Mouse (Mus musculus): ENCODE data around the gene Capns1. TPM values are rescaled to one million over a fixed set of nuclear protein-coding genes. Genes with fewer than 3 reads are reported as not detected.

Gene Capns1
- polyA plus RNA-seq, 1 experiment: 622 TPM

DNA sequence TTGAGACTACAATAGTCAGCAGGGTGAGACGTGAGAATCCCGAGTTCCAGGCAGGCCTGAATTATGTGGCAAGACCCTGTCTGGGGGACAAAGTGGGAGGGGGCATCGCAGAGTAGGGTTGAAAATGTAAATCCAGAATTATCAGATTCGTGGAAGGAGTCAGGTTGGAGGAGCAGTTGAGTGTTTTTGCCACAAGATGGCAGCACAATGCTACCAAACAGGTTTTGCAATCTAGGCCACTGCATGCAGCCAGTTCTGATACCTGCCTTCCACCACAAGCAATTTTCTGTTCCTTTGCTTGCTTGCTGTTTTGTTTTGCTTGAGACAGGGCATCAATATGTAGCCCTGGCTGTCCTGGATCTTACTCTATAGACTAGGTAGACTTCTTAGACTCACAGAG lies 17.3 kb downstream of the Capns1 start:
- Histone ChIP-seq H3K79me2 (ENCODE audit: control insufficient read depth, insufficient read depth) (no peaks in the 10 kb centered on the region), H3K27me3 (ENCODE audit: control insufficient read depth, insufficient read depth, insufficient read length) (no peaks in the 10 kb centered on the region), H3K4me3 (no peak overlapping the region), H3ac (ENCODE audit: control insufficient read depth, insufficient read length) (no peak overlapping the region), H3K36me3 (ENCODE audit: control insufficient read depth, insufficient read depth) (peaks cover 10% of the 10 kb centered on the region), H3K4me2 (ENCODE audit: low read depth) (no peak overlapping the region)
- TF ChIP-seq TCF12 (IDR thresholded peaks at IDR 0.05; ENCODE audit: insufficient read depth, poor library complexity, severe bottlenecking): no peak
- TF ChIP-seq TCF3 (IDR thresholded peaks at IDR 0.05; ENCODE audit: insufficient read length, low read depth): no peak
- TF ChIP-seq CEBPB (IDR thresholded peaks at IDR 0.05; ENCODE audit: insufficient read depth, poor library complexity, severe bottlenecking): no peak

DNA sequence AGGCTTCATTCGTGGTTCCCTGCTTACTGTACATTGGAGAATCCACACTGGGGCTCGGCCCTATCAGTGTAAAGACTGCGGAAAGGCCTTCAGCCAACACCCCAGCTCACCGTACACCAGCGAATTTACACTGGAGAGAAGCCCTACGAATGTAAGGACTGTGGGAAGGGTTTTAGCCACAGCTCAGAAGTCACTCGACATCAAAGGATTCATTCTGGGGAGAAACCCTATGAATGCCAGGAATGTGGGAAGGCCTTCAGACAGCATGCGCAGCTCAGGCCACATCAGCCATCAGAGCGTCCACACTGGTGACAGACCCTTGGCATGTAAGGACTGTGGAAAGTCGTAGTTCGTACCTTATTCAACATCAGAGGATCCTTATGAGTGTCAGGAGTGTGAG lies 20.4 kb downstream of the Capns1 start:
- no peak overlapping the region for H3K4me3 ChIP-seq
- no peaks in the 10 kb centered on the region for H3K27me3 ChIP-seq (ENCODE audit: control insufficient read depth, insufficient read depth, insufficient read length)
- no peak for TF ChIP-seq REST (IDR thresholded peaks at IDR 0.05; ENCODE audit: insufficient read depth, insufficient read length)
- no peak for TF ChIP-seq MAX (IDR thresholded peaks at IDR 0.05; ENCODE audit: low read depth)
- TF ChIP-seq E2F4 (IDR thresholded peaks at IDR 0.05; ENCODE audit: insufficient read depth): no peak
- no peak for TF ChIP-seq POLR2AphosphoS2 (IDR thresholded peaks at IDR 0.05; ENCODE audit: insufficient read length, low read depth)
- TF ChIP-seq TCF12 (IDR thresholded peaks at IDR 0.05; ENCODE audit: insufficient read depth, poor library complexity, severe bottlenecking): no peak
- TF ChIP-seq SRF (IDR thresholded peaks at IDR 0.05; ENCODE audit: control insufficient read depth, insufficient read length, low read depth): no peak
- no peak for TF ChIP-seq USF1 (IDR thresholded peaks at IDR 0.05; ENCODE audit: low read depth)
- no peak for TF ChIP-seq CEBPB (IDR thresholded peaks at IDR 0.05; ENCODE audit: insufficient read depth, poor library complexity, severe bottlenecking)
- no peak for TF ChIP-seq POLR2A (IDR thresholded peaks at IDR 0.05; ENCODE audit: insufficient read length, low read depth)
- peaks cover 5% of the 10 kb centered on the region for H3K36me3 ChIP-seq (ENCODE audit: control insufficient read depth, insufficient read depth)
- H3K4me2 ChIP-seq (ENCODE audit: low read depth): no peak overlapping the region
- no peaks in the 10 kb centered on the region for H3K79me2 ChIP-seq (ENCODE audit: control insufficient read depth, insufficient read depth)
- H3ac ChIP-seq (ENCODE audit: control insufficient read depth, insufficient read length): no peak overlapping the region

- no peak for TF ChIP-seq POLR2A (IDR thresholded peaks at IDR 0.05; ENCODE audit: insufficient read length, low read depth)
- no peak for TF ChIP-seq POLR2AphosphoS2 (IDR thresholded peaks at IDR 0.05; ENCODE audit: insufficient read length, low read depth)
- TF ChIP-seq CEBPB (IDR thresholded peaks at IDR 0.05; ENCODE audit: insufficient read depth, poor library complexity, severe bottlenecking): no peak
- TF ChIP-seq MYOD1 (IDR thresholded peaks at IDR 0.05; ENCODE audit: control insufficient read depth in 1 of 3, insufficient read length in 2 of 3, low read depth in 2 of 3): no peak
- TF ChIP-seq USF1 (IDR thresholded peaks at IDR 0.05; ENCODE audit: low read depth): no peak
- no peak for TF ChIP-seq SRF (IDR thresholded peaks at IDR 0.05; ENCODE audit: control insufficient read depth, insufficient read length, low read depth)
- no peak for TF ChIP-seq MAX (IDR thresholded peaks at IDR 0.05; ENCODE audit: low read depth)
- no peak overlapping the region for H3K4me2 ChIP-seq (ENCODE audit: low read depth)
- H3ac ChIP-seq (ENCODE audit: control insufficient read depth, insufficient read length): no peak overlapping the region
- H3K4me3 ChIP-seq: no peak overlapping the region
- no peaks in the 10 kb centered on the region for H3K79me2 ChIP-seq (ENCODE audit: control insufficient read depth, insufficient read depth)
- H3K36me3 ChIP-seq (ENCODE audit: control insufficient read depth, insufficient read depth): peaks cover 5% of the 10 kb centered on the region
- H3K27me3 ChIP-seq (ENCODE audit: control insufficient read depth, insufficient read depth, insufficient read length): no peaks in the 10 kb centered on the region
Observed at GRCm38 (mm10) chr7:30176474-30176873, 22.1 kb downstream of the Capns1 start.

GRCm38 (mm10) chr7:30170283-30170951 lies 28.2 kb downstream of the Capns1 start:
- peak overlapping the region; percentile 96 for H3K4me2 ChIP-seq (ENCODE audit: low read depth)
- TF ChIP-seq SRF (IDR thresholded peaks at IDR 0.05; ENCODE audit: control insufficient read depth, insufficient read length, low read depth): no peak
- no peak for TF ChIP-seq TCF12 (IDR thresholded peaks at IDR 0.05; ENCODE audit: insufficient read depth, poor library complexity, severe bottlenecking)
- no peak for TF ChIP-seq MAX (IDR thresholded peaks at IDR 0.05; ENCODE audit: low read depth)
- no peak for TF ChIP-seq POLR2A (IDR thresholded peaks at IDR 0.05; ENCODE audit: insufficient read length, low read depth)
- no peak for TF ChIP-seq REST (IDR thresholded peaks at IDR 0.05; ENCODE audit: insufficient read depth, insufficient read length)
- TF ChIP-seq USF1 (IDR thresholded peaks at IDR 0.05; ENCODE audit: low read depth): no peak
- no peak for TF ChIP-seq MYOD1 (IDR thresholded peaks at IDR 0.05; ENCODE audit: control insufficient read depth in 1 of 3, insufficient read length in 2 of 3, low read depth in 2 of 3)
- no peak for TF ChIP-seq MYOG (IDR thresholded peaks at IDR 0.05; ENCODE audit: control insufficient read depth in 1 of 3, insufficient read depth in 1 of 3, insufficient read length in 2 of 3, low read depth in 2 of 3)
- no peak for TF ChIP-seq POLR2AphosphoS2 (IDR thresholded peaks at IDR 0.05; ENCODE audit: insufficient read length, low read depth)
- no peak for TF ChIP-seq TCF3 (IDR thresholded peaks at IDR 0.05; ENCODE audit: insufficient read length, low read depth)
- peaks cover 5% of the 10 kb centered on the region for H3K36me3 ChIP-seq (ENCODE audit: control insufficient read depth, insufficient read depth)
- peak overlapping the region; percentile 72 for H3K4me3 ChIP-seq
- peaks cover 40% of the 10 kb centered on the region for H3K79me2 ChIP-seq (ENCODE audit: control insufficient read depth, insufficient read depth)
- H3K27me3 ChIP-seq (ENCODE audit: control insufficient read depth, insufficient read depth, insufficient read length): no peaks in the 10 kb centered on the region
- peak overlapping the region; percentile 70 for H3ac ChIP-seq (ENCODE audit: control insufficient read depth, insufficient read length)

DNA sequence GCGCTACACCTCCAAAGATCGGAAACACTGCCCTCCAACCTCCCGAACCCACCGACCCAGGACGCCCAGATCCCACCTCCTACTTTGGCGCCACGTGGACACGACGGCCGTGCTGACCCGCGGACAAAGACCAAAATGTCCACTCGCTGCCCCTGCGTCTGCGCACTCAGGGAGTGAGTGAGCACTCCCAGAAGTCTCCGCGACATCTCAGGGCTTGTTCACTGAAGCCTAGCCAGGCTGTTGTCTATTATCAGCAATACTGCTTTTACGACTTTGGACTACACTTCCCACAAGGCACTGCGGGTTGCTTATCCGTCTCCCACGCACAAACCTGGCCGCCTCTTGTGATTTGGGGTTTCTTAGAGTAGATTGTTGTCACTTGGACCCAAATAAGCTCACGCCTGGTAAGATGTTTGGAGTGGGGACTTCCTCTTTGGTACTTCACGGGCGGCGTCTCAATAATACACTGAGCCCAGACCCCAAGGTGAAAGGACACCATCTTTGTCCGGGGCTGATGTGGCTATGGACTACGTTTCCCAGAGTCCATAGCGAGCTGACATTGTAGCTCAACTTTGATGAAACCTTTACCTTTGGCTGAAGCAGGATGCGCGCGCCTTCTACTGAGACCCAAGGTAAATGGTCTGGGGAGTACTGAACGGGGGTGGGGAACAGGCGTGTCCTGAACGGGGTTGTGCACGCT lies 28.9 kb downstream of the Capns1 start, which contains the start of gene Zfp146:
TSS of gene Zfp146 (minus strand) at position 168 of the 700 bp plus-strand sequence.
- TF ChIP-seq MAX (IDR thresholded peaks at IDR 0.05; ENCODE audit: low read depth) (peak; percentile 78), CEBPB (IDR thresholded peaks at IDR 0.05; ENCODE audit: insufficient read depth, poor library complexity, severe bottlenecking) (no peak), E2F4 (IDR thresholded peaks at IDR 0.05; ENCODE audit: insufficient read depth) (no peak), POLR2AphosphoS2 (IDR thresholded peaks at IDR 0.05; ENCODE audit: insufficient read length, low read depth) (peak; percentile 98), TCF3 (IDR thresholded peaks at IDR 0.05; ENCODE audit: insufficient read length, low read depth) (no peak), SRF (IDR thresholded peaks at IDR 0.05; ENCODE audit: control insufficient read depth, insufficient read length, low read depth) (peak; percentile 37), REST (IDR thresholded peaks at IDR 0.05; ENCODE audit: insufficient read depth, insufficient read length) (peak; percentile 13), USF1 (IDR thresholded peaks at IDR 0.05; ENCODE audit: low read depth) (peak; percentile 46), POLR2A (IDR thresholded peaks at IDR 0.05; ENCODE audit: insufficient read length, low read depth) (peak; percentile 99)
- peaks cover 8% of the 10 kb centered on the region for H3K36me3 ChIP-seq (ENCODE audit: control insufficient read depth, insufficient read depth)

More for the DNA sequence above, 28.9 kb downstream of the Capns1 start, which contains the start of gene Zfp146:
- peaks cover 47% of the 10 kb centered on the region for H3K79me2 ChIP-seq (ENCODE audit: control insufficient read depth, insufficient read depth)
- no peaks in the 10 kb centered on the region for H3K27me3 ChIP-seq (ENCODE audit: control insufficient read depth, insufficient read depth, insufficient read length)
- peak within 1 kb of the TSS; percentile 70 for H3ac ChIP-seq (ENCODE audit: control insufficient read depth, insufficient read length)
- H3K4me3 ChIP-seq: peak within 1 kb of the TSS; percentile 72
- peak within 1 kb of the TSS; percentile 96 for H3K4me2 ChIP-seq (ENCODE audit: low read depth)
